Mouse (Mus musculus): Measurements from ENCODE around the gene Phkg2. TPM values are rescaled to one million over a fixed set of nuclear protein-coding genes. Genes with fewer than 3 reads are reported as not detected.

Gene Phkg2
- polyA plus RNA-seq, 1 experiment from 2014 or later: 38.7 TPM

DNA sequence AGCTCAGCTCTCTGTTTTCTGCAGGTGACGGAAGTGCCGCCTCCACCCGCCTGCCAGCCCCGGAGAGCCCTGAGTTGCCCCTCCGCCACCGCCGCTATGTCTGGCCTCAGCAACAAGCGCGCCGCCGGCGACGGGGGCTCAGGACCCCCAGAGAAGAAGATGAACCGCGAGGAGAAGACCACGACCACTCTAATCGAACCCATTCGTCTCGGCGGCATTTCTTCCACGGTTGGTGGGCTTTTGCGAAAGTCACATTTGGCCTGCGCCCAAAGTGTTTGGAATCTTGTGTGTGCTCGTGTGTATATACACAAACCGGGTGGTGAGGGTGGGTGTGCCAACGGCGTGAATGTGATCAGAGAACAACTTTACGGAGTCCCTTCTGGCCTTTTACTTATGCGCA, 15.8 kb downstream of the Phkg2 start:
- Histone ChIP-seq H3K4me2 (ENCODE audit: low read length) (peak overlapping the region; percentile 90), H3K9me3 (ENCODE audit: control insufficient read depth, low read length) (no peaks in the 10 kb centered on the region), H3K36me3 (ENCODE audit: control insufficient read depth, insufficient read depth, low read length) (peaks cover 58% of the 10 kb centered on the region), H3K4me3 (ENCODE audit: control insufficient read depth in 1 of 2, insufficient read depth in 1 of 2, low read depth in 1 of 2, low read length in 2 of 2) (peak overlapping the region; percentile 80 to 86), H3K9ac (ENCODE audit: low read length) (peak overlapping the region; percentile 89), H3K27me3 (ENCODE audit: control insufficient read depth, insufficient read depth, low read length) (no peaks in the 10 kb centered on the region), H3K4me1 (ENCODE audit: control insufficient read depth in 2 of 2, insufficient read depth in 2 of 2, low read length in 2 of 2) (peaks cover 8 to 20% of the 10 kb centered on the region in 2 experiments), H3K27ac (replicated peaks in 1 of 2; ENCODE audit: control insufficient read depth in 1 of 2, insufficient read depth in 1 of 2, low read depth in 2 of 2, low read length in 2 of 2) (peak overlapping the region; percentile 23 to 35; a peak in 2 of 4 replicates)
- no peak for ATAC-seq (ENCODE audit: insufficient number of reproducible peaks, insufficient read depth, low FRiP score, low read depth)
- 5% methylated on average over 29 of the region's 29 CpGs for WGBS

DNA sequence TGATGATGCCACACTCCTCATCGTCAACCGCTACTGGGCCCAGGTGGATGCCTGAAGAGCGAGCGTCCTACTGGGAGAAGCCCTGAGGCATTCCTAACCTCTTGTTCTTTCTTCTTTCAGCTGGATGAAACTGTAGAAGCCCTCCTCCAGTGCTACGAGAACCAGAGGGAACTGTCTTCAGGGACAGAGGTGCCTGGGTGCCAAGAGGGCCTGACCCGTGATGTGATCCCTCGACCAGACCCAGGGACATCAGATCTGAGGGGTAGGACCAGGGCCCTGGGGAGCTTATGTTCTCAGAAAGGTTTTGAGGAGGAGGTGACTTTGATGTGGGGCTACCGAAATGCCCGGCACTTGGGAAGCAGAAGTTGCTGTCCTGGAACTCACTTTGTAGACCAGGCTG, 16.5 kb downstream of the Phkg2 start:
- ATAC-seq (ENCODE audit: insufficient number of reproducible peaks, insufficient read depth, low FRiP score, low read depth): no peak
- H3K27me3 ChIP-seq (ENCODE audit: control insufficient read depth, insufficient read depth, low read length): no peaks in the 10 kb centered on the region

DNA sequence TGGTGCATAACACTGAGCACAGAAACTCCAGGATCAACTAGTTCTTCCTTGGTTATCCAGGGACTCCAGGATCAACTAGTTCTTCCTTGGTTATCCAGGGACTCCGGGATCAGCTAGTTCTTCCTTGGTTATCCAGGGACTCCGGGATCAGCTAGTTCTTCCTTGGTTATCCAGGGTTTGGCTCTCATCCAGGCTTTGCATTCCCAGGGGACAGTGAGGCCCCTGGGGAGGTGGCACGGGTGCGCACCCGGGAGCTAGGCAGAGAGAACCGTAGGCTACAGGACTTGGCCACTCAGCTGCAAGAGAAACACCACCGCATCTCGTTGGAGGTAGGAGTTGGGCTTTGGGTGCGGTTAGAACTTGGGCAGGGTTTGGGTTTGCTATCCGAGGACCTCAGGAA, 18.0 kb downstream of the Phkg2 start:
- Histone ChIP-seq H3K4me2 (ENCODE audit: low read length) (no peak overlapping the region), H3K4me1 (ENCODE audit: control insufficient read depth in 2 of 2, insufficient read depth in 2 of 2, low read length in 2 of 2) (peaks cover 8 to 20% of the 10 kb centered on the region in 2 experiments), H3K9ac (ENCODE audit: low read length) (no peak overlapping the region), H3K36me3 (ENCODE audit: control insufficient read depth, insufficient read depth, low read length) (peaks cover 69% of the 10 kb centered on the region), H3K27me3 (ENCODE audit: control insufficient read depth, insufficient read depth, low read length) (no peaks in the 10 kb centered on the region), H3K9me3 (ENCODE audit: control insufficient read depth, low read length) (peaks cover 6% of the 10 kb centered on the region; the same call in 1 of the 2 replicates), H3K27ac (replicated peaks in 1 of 2; ENCODE audit: control insufficient read depth in 1 of 2, insufficient read depth in 1 of 2, low read depth in 2 of 2, low read length in 2 of 2) (no peak overlapping the region), H3K4me3 (ENCODE audit: control insufficient read depth in 1 of 2, insufficient read depth in 1 of 2, low read depth in 1 of 2, low read length in 2 of 2) (no peak overlapping the region)
- ATAC-seq (ENCODE audit: insufficient number of reproducible peaks, insufficient read depth, low FRiP score, low read depth): no peak
- 71% methylated on average over 10 of the region's 10 CpGs for WGBS

More for the DNA sequence above, 16.5 kb downstream of the Phkg2 start:
- Histone ChIP-seq H3K9me3 (ENCODE audit: control insufficient read depth, low read length) (no peaks in the 10 kb centered on the region), H3K9ac (ENCODE audit: low read length) (peak overlapping the region; percentile 89; the same call in 1 of the 2 replicates), H3K4me3 (ENCODE audit: control insufficient read depth in 1 of 2, insufficient read depth in 1 of 2, low read depth in 1 of 2, low read length in 2 of 2) (peak overlapping the region in 1 of 2 experiments; percentile 80; a peak in 2 of 4 replicates), H3K36me3 (ENCODE audit: control insufficient read depth, insufficient read depth, low read length) (peaks cover 58% of the 10 kb centered on the region), H3K4me2 (ENCODE audit: low read length) (peak overlapping the region; percentile 90), H3K27ac (replicated peaks in 1 of 2; ENCODE audit: control insufficient read depth in 1 of 2, insufficient read depth in 1 of 2, low read depth in 2 of 2, low read length in 2 of 2) (no peak overlapping the region), H3K4me1 (ENCODE audit: control insufficient read depth in 2 of 2, insufficient read depth in 2 of 2, low read length in 2 of 2) (peaks cover 8 to 20% of the 10 kb centered on the region in 2 experiments)
- 89% methylated on average over 9 of the region's 9 CpGs for WGBS

DNA sequence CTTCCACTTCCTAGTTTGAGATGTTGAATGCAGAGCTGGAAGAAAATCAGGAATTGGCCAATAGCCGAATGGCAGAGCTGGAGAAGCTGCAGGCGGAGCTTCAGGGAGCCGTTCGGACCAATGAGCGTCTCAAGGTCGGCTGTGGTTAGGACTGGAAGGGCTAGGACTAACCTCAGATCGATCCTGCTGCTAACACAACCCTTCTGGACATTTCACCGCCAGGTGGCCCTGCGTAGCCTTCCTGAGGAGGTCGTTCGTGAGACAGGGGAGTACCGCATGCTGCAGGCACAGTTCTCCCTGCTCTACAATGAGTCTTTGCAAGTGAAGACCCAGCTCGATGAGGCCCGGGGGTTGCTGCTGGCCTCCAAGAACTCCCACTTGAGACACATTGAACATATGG, 19.4 kb downstream of the Phkg2 start:
- H3K4me1 ChIP-seq (ENCODE audit: control insufficient read depth in 2 of 2, insufficient read depth in 2 of 2, low read length in 2 of 2): peaks cover 5 to 14% of the 10 kb centered on the region in 2 experiments
- no peak overlapping the region for H3K4me2 ChIP-seq (ENCODE audit: low read length)
- peaks cover 6% of the 10 kb centered on the region; the same call in 1 of the 2 replicates for H3K9me3 ChIP-seq (ENCODE audit: control insufficient read depth, low read length)
- 89% methylated on average over 14 of the region's 14 CpGs for WGBS
- no peaks in the 10 kb centered on the region for H3K27me3 ChIP-seq (ENCODE audit: control insufficient read depth, insufficient read depth, low read length)
- H3K36me3 ChIP-seq (ENCODE audit: control insufficient read depth, insufficient read depth, low read length): peaks cover 83% of the 10 kb centered on the region
- no peak for ATAC-seq (ENCODE audit: insufficient number of reproducible peaks, insufficient read depth, low FRiP score, low read depth)
- H3K9ac ChIP-seq (ENCODE audit: low read length): no peak overlapping the region
- no peak overlapping the region for H3K4me3 ChIP-seq (ENCODE audit: control insufficient read depth in 1 of 2, insufficient read depth in 1 of 2, low read depth in 1 of 2, low read length in 2 of 2)
- H3K27ac ChIP-seq (replicated peaks in 1 of 2; ENCODE audit: control insufficient read depth in 1 of 2, insufficient read depth in 1 of 2, low read depth in 2 of 2, low read length in 2 of 2): no peak overlapping the region

DNA sequence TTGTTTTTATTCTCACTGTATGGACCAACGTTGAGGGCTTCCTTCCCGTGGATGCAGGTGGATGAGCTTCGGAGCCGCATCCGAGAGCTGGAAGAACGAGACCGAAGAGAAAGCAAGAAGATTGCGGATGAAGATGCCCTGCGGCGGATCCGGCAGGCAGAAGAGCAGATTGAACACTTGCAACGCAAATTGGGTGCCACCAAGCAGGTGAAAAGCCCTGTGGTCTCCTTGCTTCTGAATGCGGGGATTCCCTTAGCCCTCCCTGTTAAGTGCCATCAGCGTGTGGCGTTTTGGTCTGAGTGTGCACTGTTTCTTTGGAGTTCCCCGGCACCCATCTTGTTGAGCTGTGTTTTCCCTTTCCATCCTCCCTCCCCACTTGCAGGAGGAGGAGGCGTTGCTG, 23.6 kb downstream of the Phkg2 start:
- Histone ChIP-seq H3K27me3 (ENCODE audit: control insufficient read depth, insufficient read depth, low read length) (no peaks in the 10 kb centered on the region), H3K4me2 (ENCODE audit: low read length) (no peak overlapping the region), H3K9me3 (ENCODE audit: control insufficient read depth, low read length) (peaks cover 6% of the 10 kb centered on the region; the same call in 1 of the 2 replicates), H3K9ac (ENCODE audit: low read length) (no peak overlapping the region), H3K36me3 (ENCODE audit: control insufficient read depth, insufficient read depth, low read length) (peaks cover 100% of the 10 kb centered on the region), H3K27ac (replicated peaks in 1 of 2; ENCODE audit: control insufficient read depth in 1 of 2, insufficient read depth in 1 of 2, low read depth in 2 of 2, low read length in 2 of 2) (no peak overlapping the region), H3K4me1 (ENCODE audit: control insufficient read depth in 2 of 2, insufficient read depth in 2 of 2, low read length in 2 of 2) (no peaks in the 10 kb centered on the region), H3K4me3 (ENCODE audit: control insufficient read depth in 1 of 2, insufficient read depth in 1 of 2, low read depth in 1 of 2, low read length in 2 of 2) (no peak overlapping the region)
- ATAC-seq (ENCODE audit: insufficient number of reproducible peaks, insufficient read depth, low FRiP score, low read depth): no peak
- 93% methylated on average over 17 of the region's 17 CpGs for WGBS

DNA sequence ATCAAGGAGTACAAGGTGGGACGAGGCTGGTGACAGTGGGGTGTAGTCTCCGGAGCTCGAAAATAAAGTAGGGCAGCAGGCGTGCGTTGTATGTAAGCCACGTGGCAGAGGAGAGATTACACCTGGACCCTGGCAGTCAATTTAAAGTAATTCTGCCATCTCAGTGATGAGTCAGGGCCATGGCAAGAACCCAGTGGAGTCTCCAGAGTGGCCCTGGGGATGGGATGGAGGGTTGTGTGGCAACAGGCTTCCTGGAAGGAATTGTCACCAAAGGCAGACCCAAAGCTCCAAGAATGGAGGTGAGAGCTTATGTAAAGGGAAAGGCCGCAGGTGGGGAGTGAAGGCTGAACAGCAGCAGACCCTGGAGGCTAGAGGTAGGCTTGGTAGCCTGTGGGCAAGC, 27.5 kb downstream of the Phkg2 start:
- no peaks in the 10 kb centered on the region for H3K27me3 ChIP-seq (ENCODE audit: control insufficient read depth, insufficient read depth, low read length)
- WGBS: 95% methylated on average over 7 of the region's 7 CpGs
- no peak overlapping the region for H3K27ac ChIP-seq (replicated peaks in 1 of 2; ENCODE audit: control insufficient read depth in 1 of 2, insufficient read depth in 1 of 2, low read depth in 2 of 2, low read length in 2 of 2)

DNA sequence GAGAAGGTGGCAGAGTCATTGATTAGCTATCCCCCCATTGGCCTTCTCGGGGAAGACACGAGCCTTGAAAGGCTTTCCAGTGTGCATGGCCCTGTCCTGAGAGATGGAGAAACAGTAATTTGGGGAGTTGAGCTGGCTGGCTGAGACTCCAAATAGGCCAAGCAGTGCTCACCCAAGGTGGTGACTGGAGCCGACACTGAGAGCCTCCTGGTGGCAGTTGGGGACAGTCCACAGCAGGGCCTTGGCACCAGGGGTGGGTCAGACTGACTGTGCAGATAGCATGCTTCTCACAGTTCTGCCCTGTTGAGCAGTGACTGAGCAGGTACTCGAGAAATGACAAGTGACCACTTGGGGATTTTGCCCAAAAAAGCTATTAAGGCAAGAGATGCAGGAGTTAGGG, 28.6 kb downstream of the Phkg2 start:
- Histone ChIP-seq H3K36me3 (ENCODE audit: control insufficient read depth, insufficient read depth, low read length) (peaks cover 93% of the 10 kb centered on the region), H3K9me3 (ENCODE audit: control insufficient read depth, low read length) (no peaks in the 10 kb centered on the region), H3K9ac (ENCODE audit: low read length) (no peak overlapping the region), H3K4me3 (ENCODE audit: control insufficient read depth in 1 of 2, insufficient read depth in 1 of 2, low read depth in 1 of 2, low read length in 2 of 2) (no peak overlapping the region), H3K27ac (replicated peaks in 1 of 2; ENCODE audit: control insufficient read depth in 1 of 2, insufficient read depth in 1 of 2, low read depth in 2 of 2, low read length in 2 of 2) (no peak overlapping the region), H3K4me2 (ENCODE audit: low read length) (no peak overlapping the region), H3K27me3 (ENCODE audit: control insufficient read depth, insufficient read depth, low read length) (no peaks in the 10 kb centered on the region), H3K4me1 (ENCODE audit: control insufficient read depth in 2 of 2, insufficient read depth in 2 of 2, low read length in 2 of 2) (no peaks in the 10 kb centered on the region)
- 81% methylated on average over 4 of the region's 4 CpGs for WGBS
- no peak for ATAC-seq (ENCODE audit: insufficient number of reproducible peaks, insufficient read depth, low FRiP score, low read depth)

More for the DNA sequence above, 27.5 kb downstream of the Phkg2 start:
- H3K9ac ChIP-seq (ENCODE audit: low read length): no peak overlapping the region
- no peaks in the 10 kb centered on the region for H3K9me3 ChIP-seq (ENCODE audit: control insufficient read depth, low read length)
- no peak overlapping the region for H3K4me2 ChIP-seq (ENCODE audit: low read length)
- H3K36me3 ChIP-seq (ENCODE audit: control insufficient read depth, insufficient read depth, low read length): peaks cover 97% of the 10 kb centered on the region
- ATAC-seq (ENCODE audit: insufficient number of reproducible peaks, insufficient read depth, low FRiP score, low read depth): no peak
- no peaks in the 10 kb centered on the region for H3K4me1 ChIP-seq (ENCODE audit: control insufficient read depth in 2 of 2, insufficient read depth in 2 of 2, low read length in 2 of 2)
- H3K4me3 ChIP-seq (ENCODE audit: control insufficient read depth in 1 of 2, insufficient read depth in 1 of 2, low read depth in 1 of 2, low read length in 2 of 2): no peak overlapping the region

DNA sequence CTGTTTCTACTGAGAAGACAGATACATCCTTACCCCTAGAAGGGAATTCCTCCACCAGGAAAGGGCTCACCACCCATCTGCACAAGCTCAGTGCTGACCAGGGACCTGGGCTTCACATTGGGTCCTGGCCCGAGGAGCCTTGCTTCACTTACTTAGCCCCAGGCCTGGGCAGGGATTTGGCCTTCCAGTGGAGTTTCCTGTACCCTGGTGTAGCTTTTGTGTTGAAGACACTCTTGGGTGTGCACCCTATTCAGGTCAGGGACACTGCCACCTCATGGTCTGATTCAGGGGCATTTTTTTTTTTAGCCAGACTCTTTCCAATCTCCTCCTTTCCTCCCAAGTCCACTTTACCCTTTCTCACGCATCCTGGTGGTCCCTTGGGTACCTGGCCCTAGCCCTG, 29.8 kb downstream of the Phkg2 start:
- WGBS: 85% methylated on average over 2 of the region's 2 CpGs
- no peaks in the 10 kb centered on the region for H3K4me1 ChIP-seq (ENCODE audit: control insufficient read depth in 2 of 2, insufficient read depth in 2 of 2, low read length in 2 of 2)

More for the DNA sequence above, 29.8 kb downstream of the Phkg2 start:
- H3K4me3 ChIP-seq (ENCODE audit: control insufficient read depth in 1 of 2, insufficient read depth in 1 of 2, low read depth in 1 of 2, low read length in 2 of 2): no peak overlapping the region
- peaks cover 93% of the 10 kb centered on the region for H3K36me3 ChIP-seq (ENCODE audit: control insufficient read depth, insufficient read depth, low read length)
- H3K27ac ChIP-seq (replicated peaks in 1 of 2; ENCODE audit: control insufficient read depth in 1 of 2, insufficient read depth in 1 of 2, low read depth in 2 of 2, low read length in 2 of 2): no peak overlapping the region
- H3K9ac ChIP-seq (ENCODE audit: low read length): no peak overlapping the region
- no peaks in the 10 kb centered on the region for H3K27me3 ChIP-seq (ENCODE audit: control insufficient read depth, insufficient read depth, low read length)
- no peaks in the 10 kb centered on the region for H3K9me3 ChIP-seq (ENCODE audit: control insufficient read depth, low read length)
- H3K4me2 ChIP-seq (ENCODE audit: low read length): no peak overlapping the region
- no peak for ATAC-seq (ENCODE audit: insufficient number of reproducible peaks, insufficient read depth, low FRiP score, low read depth)
